Mouse (Mus musculus) kidney, embryonic 15.5 days (tissue): Measurements from ENCODE around the gene Tespa1. TPM values are rescaled to one million over a fixed set of nuclear protein-coding genes. Genes with fewer than 3 reads are reported as not detected.
"Not testable (repeated sequence)": the region's sequence is repeated elsewhere in the genome, so short reads cannot be mapped to it uniquely, and the experiment has no call there.

Source experiments
- ATAC-seq: fragments of 200-750 bp; cut with Nextera tagmentation; replicated peaks from 2 replicates; pipeline ENCODE4 v1.8.0; 2017; ENCODE audit warnings: moderate TSS enrichment; ENCODE audit not compliant: low FRiP score
- H3K27ac ChIP-seq: fragments of 300-500 bp; sonication (generic); 2 replicates; pipeline ENCODE4 v1.5.1; 2015; ENCODE audit warnings: mild to moderate bottlenecking, inconsistent platforms
- H3K27me3 ChIP-seq: fragments of 300-500 bp; sonication (generic); 2 replicates; pipeline ENCODE4 v1.6.1; 2015; ENCODE audit warnings: inconsistent platforms
- H3K36me3 ChIP-seq: fragments of 300-500 bp; sonication (generic); 2 replicates; pipeline ENCODE4 v1.6.1; 2015; ENCODE audit warnings: inconsistent platforms
- H3K4me1 ChIP-seq: fragments of 300-500 bp; sonication (generic); 2 replicates; pipeline ENCODE4 v1.6.1; 2015; ENCODE audit warnings: inconsistent platforms
- H3K4me2 ChIP-seq: fragments of 300-500 bp; sonication (generic); 2 replicates; pipeline ENCODE4 v1.6.1; 2015; ENCODE audit warnings: moderate library complexity, mild to moderate bottlenecking, inconsistent platforms
- H3K4me3 ChIP-seq: fragments of 300-500 bp; sonication (generic); replicated peaks from 2 replicates; pipeline ENCODE4 v1.5.1; 2015; ENCODE audit warnings: mild to moderate bottlenecking, inconsistent platforms
- H3K9ac ChIP-seq: fragments of 300-500 bp; sonication (generic); 2 replicates; pipeline ENCODE4 v1.6.1; 2015; ENCODE audit warnings: mild to moderate bottlenecking, inconsistent platforms
- H3K9me3 ChIP-seq: fragments of 300-500 bp; sonication (generic); replicated peaks from 2 replicates; pipeline ENCODE4 v1.6.1; 2016; ENCODE audit warnings: inconsistent platforms
- WGBS: fragments of 180-500 bp; shearing (Covaris S2); methylation state at CpG from one replicate; pipeline ENCODE4 v1.1.7; 2015; ENCODE audit warnings: mixed read lengths; 5-methylcytosine and 5-hydroxymethylcytosine counted together
- polyA plus RNA-seq: library from polyadenylated mRNA; unstranded; fragments of >200 nt; fragmentation: Nextera tagmentation; extraction: Ambion mirVana; gene quantifications from 2 replicates; pipeline ENCODE4 v1.2.1, GENCODE M21; 2015

The Tespa1 gene
- polyA plus RNA-seq, 1 experiment from 2014 or later = 0.23 TPM

DNA sequence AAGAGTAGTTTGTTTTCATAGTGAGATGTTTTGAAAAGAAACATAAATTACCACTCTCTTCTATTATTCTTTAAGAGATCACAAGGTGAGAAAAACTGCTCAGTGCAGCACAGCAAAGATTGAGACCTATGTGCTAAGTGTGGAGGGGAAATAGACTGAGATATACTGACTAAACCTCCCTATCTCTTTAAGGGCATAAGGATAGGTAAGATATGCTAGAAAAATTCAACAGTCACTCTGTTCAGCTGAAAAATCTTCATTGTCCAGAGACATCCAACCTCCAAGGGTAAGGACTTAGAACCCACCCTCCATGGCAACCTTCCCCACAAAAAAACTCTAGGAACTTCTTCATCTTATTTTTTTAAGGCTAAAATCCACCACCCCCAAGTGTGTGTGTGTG is 42.1 kb downstream of the Tespa1 start:
- Histone ChIP-seq H3K4me2 (no peak overlapping the region), H3K4me3 (no peak overlapping the region), H3K9me3 (no peaks in the 10 kb centered on the region), H3K36me3 (no peaks in the 10 kb centered on the region), H3K27me3 (no peaks in the 10 kb centered on the region), H3K9ac (no peak overlapping the region), H3K27ac (no peak overlapping the region), H3K4me1 (no peaks in the 10 kb centered on the region)
- no peak for ATAC-seq

DNA sequence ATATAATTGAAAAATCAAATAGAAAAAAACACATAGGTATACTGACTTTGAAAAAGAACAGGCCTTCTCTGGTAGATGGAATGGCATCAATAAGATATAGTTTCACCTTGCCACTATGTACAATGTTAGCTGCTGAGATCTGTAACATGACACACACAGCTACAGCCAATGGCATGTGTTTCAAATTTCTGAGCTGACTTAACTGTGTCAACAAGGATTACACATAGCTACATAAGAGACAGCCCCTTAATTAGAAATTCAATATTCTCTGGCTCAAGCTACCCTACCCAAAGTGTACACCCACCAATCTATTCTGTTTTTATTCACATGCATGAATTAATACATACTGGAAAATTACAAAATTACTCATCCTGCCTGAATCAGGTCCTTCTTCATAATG is 45.7 kb downstream of the Tespa1 start:
- no peak overlapping the region for H3K27ac ChIP-seq
- H3K9ac ChIP-seq = no peak overlapping the region

DNA sequence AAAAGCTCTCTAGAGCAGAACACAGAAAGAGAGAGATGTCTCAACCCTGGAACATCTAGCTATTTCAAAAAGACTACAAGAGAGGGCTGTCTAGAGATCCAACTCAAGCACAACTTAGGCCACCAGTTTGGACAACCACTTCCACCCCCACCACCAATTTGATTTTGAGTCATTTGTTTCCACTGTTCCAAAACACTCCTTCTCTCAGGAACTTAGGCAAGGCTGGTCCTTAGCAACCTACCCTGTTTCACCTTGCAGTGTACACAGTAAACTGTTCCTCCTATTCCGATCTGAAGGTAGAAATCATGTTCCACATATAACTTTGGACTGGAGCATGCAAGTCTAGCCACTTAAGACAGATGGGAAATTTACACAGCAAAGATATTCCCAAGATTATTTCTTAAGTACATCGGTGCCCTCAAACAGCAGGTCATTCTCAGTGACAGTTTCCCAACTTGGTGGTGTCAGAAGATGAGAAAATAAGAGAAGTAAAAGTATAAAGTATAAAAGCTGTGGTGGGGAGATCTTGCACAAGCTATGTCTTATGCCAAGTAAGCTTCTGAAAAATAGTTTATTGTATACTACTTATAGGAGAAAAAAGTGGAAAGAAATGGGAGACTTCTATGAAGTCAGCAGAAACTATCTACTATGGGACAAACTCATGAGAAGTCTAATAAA is 47.5 kb downstream of the Tespa1 start:
- Histone ChIP-seq H3K4me2 (no peak overlapping the region), H3K4me1 (no peaks in the 10 kb centered on the region), H3K9me3 (no peaks in the 10 kb centered on the region), H3K27me3 (no peaks in the 10 kb centered on the region), H3K27ac (no peak overlapping the region), H3K4me3 (no peak overlapping the region), H3K36me3 (no peaks in the 10 kb centered on the region), H3K9ac (no peak overlapping the region)
- 82% methylated on average over 2 of the region's 2 CpGs for WGBS
- ATAC-seq = no peak

More for the DNA sequence above, 45.7 kb downstream of the Tespa1 start:
- H3K4me2 ChIP-seq = no peak overlapping the region
- ATAC-seq = no peak
- H3K27me3 ChIP-seq = no peaks in the 10 kb centered on the region
- H3K4me3 ChIP-seq = no peak overlapping the region
- no peaks in the 10 kb centered on the region for H3K4me1 ChIP-seq
- H3K9me3 ChIP-seq = no peaks in the 10 kb centered on the region
- H3K36me3 ChIP-seq = no peaks in the 10 kb centered on the region

DNA sequence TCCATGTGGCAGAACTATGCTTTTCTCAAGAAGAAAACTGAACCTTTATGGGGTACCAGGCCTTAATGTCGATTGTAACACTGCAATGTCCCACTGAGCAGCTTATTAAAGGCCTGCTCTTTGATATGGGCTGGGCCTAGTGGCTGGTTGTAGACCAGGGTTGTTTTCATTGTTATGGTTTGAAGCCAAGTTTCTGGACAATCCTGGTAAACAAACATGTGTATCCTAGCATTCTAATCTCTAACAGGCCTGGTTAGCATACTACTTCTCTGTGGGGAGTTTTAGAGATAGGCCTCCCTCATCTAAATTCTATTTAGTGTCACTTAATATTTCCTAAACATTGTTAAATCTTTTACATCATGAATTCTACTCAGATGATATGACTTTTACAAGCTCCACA is 49.0 kb downstream of the Tespa1 start:
- no peak overlapping the region for H3K4me2 ChIP-seq
- no peak overlapping the region for H3K27ac ChIP-seq
- no peaks in the 10 kb centered on the region for H3K4me1 ChIP-seq
- H3K9ac ChIP-seq = no peak overlapping the region
- no peak for ATAC-seq
- no peaks in the 10 kb centered on the region for H3K9me3 ChIP-seq
- no peak overlapping the region for H3K4me3 ChIP-seq
- H3K27me3 ChIP-seq = no peaks in the 10 kb centered on the region
- 64% methylated on average over 1 of the region's 1 CpGs for WGBS
- H3K36me3 ChIP-seq = no peaks in the 10 kb centered on the region

DNA sequence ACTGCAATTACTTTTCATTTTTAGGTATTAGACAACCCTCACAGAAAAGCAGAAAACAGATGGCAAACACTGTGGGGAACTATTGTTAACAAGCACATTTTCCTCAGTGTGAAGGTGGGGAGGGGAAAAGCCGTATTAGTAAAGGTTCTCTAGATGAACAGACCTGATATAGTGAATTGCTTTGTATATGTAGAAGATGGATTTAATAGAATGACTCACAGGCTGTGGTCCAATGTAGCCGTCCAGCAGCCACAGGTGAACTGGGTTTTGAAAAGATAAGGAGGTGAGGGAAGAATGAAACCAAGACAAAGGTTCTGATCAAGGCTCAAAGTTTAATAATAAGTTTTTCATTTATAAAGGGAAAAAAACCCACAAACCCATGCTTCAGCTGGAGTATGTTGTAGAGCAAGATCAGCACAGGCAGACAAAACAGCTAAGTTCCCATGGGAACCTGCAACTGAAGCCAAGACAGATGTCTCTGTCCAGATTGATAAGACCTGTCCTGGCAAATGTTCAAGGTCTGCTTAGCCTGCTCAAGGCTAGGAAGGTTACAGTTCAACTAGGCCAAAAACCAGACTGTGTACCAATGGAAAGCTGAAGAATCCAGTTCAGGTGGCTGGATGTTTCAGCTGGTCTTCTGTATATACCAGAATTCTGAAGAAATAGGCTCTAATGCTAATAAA is 50.0 kb downstream of the Tespa1 start:
- Histone ChIP-seq H3K27ac (no peak overlapping the region), H3K4me2 (no peak overlapping the region), H3K36me3 (no peaks in the 10 kb centered on the region), H3K9me3 (no peaks in the 10 kb centered on the region), H3K4me3 (no peak overlapping the region), H3K27me3 (no peaks in the 10 kb centered on the region), H3K4me1 (no peaks in the 10 kb centered on the region), H3K9ac (no peak overlapping the region)
- WGBS = 78% methylated on average over 2 of the region's 2 CpGs
- no peak for ATAC-seq

DNA sequence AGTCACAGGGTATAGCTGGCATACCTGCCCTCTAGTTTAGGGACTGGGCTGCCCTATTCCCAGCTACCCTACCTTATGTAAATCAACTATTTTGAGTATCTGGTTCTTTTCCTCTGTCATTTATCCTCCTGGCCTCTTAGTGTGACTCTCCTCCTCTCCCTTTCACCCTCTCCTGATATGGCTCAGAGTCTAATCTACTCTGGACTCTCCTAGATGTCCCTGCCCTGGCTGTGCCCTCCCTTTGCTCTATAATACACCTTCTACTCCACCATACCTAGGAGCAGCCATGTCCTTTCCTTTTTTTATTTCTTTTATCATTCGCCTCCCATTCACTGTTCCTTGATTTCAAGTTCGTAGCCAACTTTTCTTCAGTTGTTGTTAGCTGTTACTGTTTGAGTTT is 52.5 kb downstream of the Tespa1 start:
- Histone ChIP-seq H3K4me2 (no peak overlapping the region), H3K27ac (no peak overlapping the region), H3K4me1 (no peaks in the 10 kb centered on the region), H3K9me3 (no peaks in the 10 kb centered on the region), H3K9ac (no peak overlapping the region), H3K36me3 (no peaks in the 10 kb centered on the region), H3K4me3 (no peak overlapping the region), H3K27me3 (no peaks in the 10 kb centered on the region)
- 82% methylated on average over 2 of the region's 2 CpGs for WGBS
- ATAC-seq = no peak

DNA sequence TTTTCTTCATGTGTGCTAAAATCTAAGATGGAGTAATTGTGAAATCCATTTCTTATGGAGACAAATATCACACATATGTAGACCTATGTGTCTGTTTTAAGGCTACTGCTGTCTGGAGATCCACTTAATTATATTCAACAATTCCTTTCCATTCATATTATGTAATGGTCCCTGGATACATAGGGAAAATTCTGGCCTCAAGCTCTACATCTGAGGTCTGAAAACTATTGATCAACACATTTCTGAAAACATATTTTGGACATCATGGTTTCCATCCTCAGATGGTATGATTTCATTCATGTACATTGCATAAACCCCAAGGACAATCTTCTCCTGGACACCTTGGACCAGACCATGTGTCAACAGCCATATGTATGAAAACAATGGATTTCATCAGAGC is 71.6 kb downstream of the Tespa1 start, which contains the start of gene Vmn2r84:
Gene Vmn2r84, minus strand, starts transcription at position 101 of the 400 bp plus-strand sequence.
- H3K9me3 ChIP-seq = no peaks in the 10 kb centered on the region
- H3K36me3 ChIP-seq = no peaks in the 10 kb centered on the region
- no peak within 1 kb of the TSS for H3K4me3 ChIP-seq
- H3K27ac ChIP-seq = no peak within 1 kb of the TSS
- H3K9ac ChIP-seq = no peak within 1 kb of the TSS
- no peak within 1 kb of the TSS for H3K4me2 ChIP-seq
- H3K27me3 ChIP-seq = no peaks in the 10 kb centered on the region
- no peaks in the 10 kb centered on the region for H3K4me1 ChIP-seq
- ATAC-seq = no peak

DNA sequence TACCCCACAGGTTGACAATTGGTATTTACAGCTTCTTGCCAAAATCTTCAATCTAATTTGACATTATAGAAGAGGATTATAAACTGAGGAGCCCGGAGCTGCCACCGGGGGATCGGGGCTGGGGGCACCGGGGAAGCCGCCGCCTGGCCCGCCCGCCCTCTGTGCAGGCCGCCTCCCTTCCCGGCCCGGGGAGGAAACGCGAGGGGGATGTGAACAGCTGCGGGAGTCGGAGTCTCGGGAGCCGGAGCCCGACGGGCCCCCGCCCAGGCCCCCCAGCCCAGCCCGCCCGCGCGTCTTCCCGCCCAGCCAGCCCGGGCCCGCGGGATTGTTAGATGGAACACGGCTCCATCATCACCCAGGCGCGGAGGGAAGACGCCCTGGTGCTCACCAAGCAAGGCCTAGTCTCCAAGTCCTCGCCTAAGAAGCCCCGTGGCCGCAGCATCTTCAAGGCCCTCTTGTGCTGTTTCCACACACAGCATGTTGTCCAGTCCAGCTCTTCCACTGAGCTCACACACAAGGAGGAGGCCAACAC is 89.6 kb downstream of the Tespa1 start:
- H3K4me3 ChIP-seq, H3K9me3 ChIP-seq, H3K9ac ChIP-seq, H3K4me2 ChIP-seq, H3K27me3 ChIP-seq, H3K27ac ChIP-seq, H3K4me1 ChIP-seq, H3K36me3 ChIP-seq: not testable (repeated sequence)
- whole genome bisulfite sequencing = 69% methylated on average over 29 of the region's 35 CpGs
- peak; percentile 49 for ATAC-seq

Other genes starting within 250 kb of the Tespa1 start
- not detected in 2 replicates for gene Olfr823, start 207.5 kb upstream of the Tespa1 start, polyA plus RNA-seq
- not detected in 2 replicates for gene Olfr824, start 192.9 kb upstream of the Tespa1 start, polyA plus RNA-seq
- gene Olfr825, start 156.1 kb upstream of the Tespa1 start, polyA plus RNA-seq = not detected in 2 replicates
- not detected in 2 replicates for gene Olfr826, start 138.7 kb upstream of the Tespa1 start, polyA plus RNA-seq
- not detected in 2 replicates for gene Olfr827, start 108.5 kb upstream of the Tespa1 start, polyA plus RNA-seq
- gene Neurod4, start 42.6 kb upstream of the Tespa1 start, polyA plus RNA-seq = not detected in 2 replicates
- gene Vmn2r84, start 71.5 kb downstream of the Tespa1 start, polyA plus RNA-seq = not detected in 2 replicates
- not detected in 2 replicates for gene Vmn2r85, start 106.8 kb downstream of the Tespa1 start, polyA plus RNA-seq
- not detected in 2 replicates for gene Vmn2r86, start 133.2 kb downstream of the Tespa1 start, polyA plus RNA-seq
- gene Vmn2r87, start 174.5 kb downstream of the Tespa1 start, polyA plus RNA-seq = not detected in 2 replicates